Mouse (Mus musculus): ENCODE results near the gene Sytl1.

- no peak for TF ChIP-seq TAL1 (IDR thresholded peaks at IDR 0.05; ENCODE audit: low read length)
- no peak for TF ChIP-seq TCF12 (IDR thresholded peaks at IDR 0.05; ENCODE audit: low read depth, low read length)
Observed at GRCm38 (mm10) chr4:133305825-133306224, 42.9 kb upstream of the Sytl1 start.
